Mouse (Mus musculus): ENCODE results near the gene Diaph3.

DNA sequence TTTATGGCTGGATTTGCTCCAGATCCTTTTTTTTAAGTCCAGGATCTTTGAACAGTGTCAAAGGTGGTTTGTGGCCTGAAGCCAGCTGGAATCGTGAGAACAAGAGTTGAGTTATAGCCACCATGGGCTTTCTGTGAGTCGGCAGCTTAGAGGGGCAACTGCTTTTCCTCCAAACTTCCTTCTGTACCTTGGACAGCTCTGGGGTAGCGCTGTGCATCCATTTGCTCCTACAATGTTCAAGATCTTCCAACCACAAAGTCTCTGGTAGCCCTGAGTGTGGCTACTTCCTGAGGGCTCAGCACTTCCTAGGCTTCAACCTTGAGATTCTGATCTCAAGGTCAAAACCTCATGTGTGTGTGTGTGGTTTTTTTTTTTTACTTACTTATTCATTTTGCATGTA lies 437.0 kb downstream of the Diaph3 start:
- no peak for TF ChIP-seq CTCF (IDR thresholded peaks at IDR 0.05; ENCODE audit: extremely low read depth, insufficient read depth, insufficient read length, insufficient replicate concordance)
- TF ChIP-seq POLR2A (IDR thresholded peaks at IDR 0.05; ENCODE audit: low read depth, low read length) = no peak
